Mouse (Mus musculus) myocyte (in vitro differentiated cells): ENCODE results near the gene Trpc2. TPM values are rescaled to one million over a fixed set of nuclear protein-coding genes. Genes with fewer than 3 reads are reported as not detected.

Experiments
- polyA plus RNA-seq: library from polyadenylated mRNA; unstranded; fragments of >200 nt; fragmentation: generic; extraction: Trizol; gene quantifications from one replicate; pipeline ENCODE4 v1.2.1, GENCODE M21; 2012; ENCODE audit warnings: missing spikeins

The Trpc2 gene
- polyA plus RNA-seq, 1 experiment: not detected

Other genes with a start within 250 kb of the Trpc2 start
- gene Inppl1, start 244.9 kb upstream of the Trpc2 start, polyA plus RNA-seq: 241 TPM
- gene Folr2, start 225.9 kb upstream of the Trpc2 start, polyA plus RNA-seq: not detected
- 35.1 TPM for gene Anapc15, start 219.4 kb upstream of the Trpc2 start, polyA plus RNA-seq
- gene Folr1, start 212.3 kb upstream of the Trpc2 start, polyA plus RNA-seq: 2.2 TPM
- gene Lamtor1, start 177.2 kb upstream of the Trpc2 start, polyA plus RNA-seq: 202 TPM
- 0.06 TPM for gene Tomt, start 176.8 kb upstream of the Trpc2 start, polyA plus RNA-seq
- 8.8 TPM for gene Lrrc51, start 149.2 kb upstream of the Trpc2 start, polyA plus RNA-seq
- 60.3 TPM for gene Numa1, start 149.0 kb upstream of the Trpc2 start, polyA plus RNA-seq
- gene Il18bp, start 64.4 kb upstream of the Trpc2 start, polyA plus RNA-seq: 0.84 TPM
- gene Rnf121, start 17.6 kb upstream of the Trpc2 start, polyA plus RNA-seq: 48.0 TPM
- gene Xndc1, start 17.6 kb upstream of the Trpc2 start, polyA plus RNA-seq: 6.1 TPM
- 0.12 TPM for gene Xntrpc, start 17.4 kb upstream of the Trpc2 start, polyA plus RNA-seq
- gene Art1, start 18.6 kb downstream of the Trpc2 start, polyA plus RNA-seq: 44.4 TPM
- gene Art5, start 26.4 kb downstream of the Trpc2 start, polyA plus RNA-seq: 6.9 TPM
- 0.04 TPM for gene Chrna10, start 33.7 kb downstream of the Trpc2 start, polyA plus RNA-seq
- gene Nup98, start 127.1 kb downstream of the Trpc2 start, polyA plus RNA-seq: 16.1 TPM
- 33.3 TPM for gene Pgap2, start 127.1 kb downstream of the Trpc2 start, polyA plus RNA-seq
- 62.6 TPM for gene Rhog, start 172.9 kb downstream of the Trpc2 start, polyA plus RNA-seq
- gene Stim1, start 184.7 kb downstream of the Trpc2 start, polyA plus RNA-seq: 37.0 TPM